Mouse (Mus musculus) lung, embryonic 15.5 days (tissue): ENCODE measurements at regions not wholly inside any gene's neighbourhood (a gene's known extent, or its start where the extent isn't known, plus 50 kb on each side); places are given as distances from the start of the nearest gene placed in this dataset.

Experiments used
- ATAC-seq: fragments of 200-750 bp; cut with Nextera tagmentation; 2 replicates; pipeline ENCODE4 v1.8.0; 2017; ENCODE audit warnings: moderate number of reproducible peaks, borderline replicate concordance; ENCODE audit not compliant: low FRiP score, low TSS enrichment; ENCODE audit errors: extremely low read depth
- H3K27ac ChIP-seq: fragments of 300-500 bp; sonication (generic); 2 replicates; pipeline ENCODE4 v1.5.1; 2015; ENCODE audit warnings: moderate library complexity, mild to moderate bottlenecking, inconsistent platforms
- H3K27me3 ChIP-seq: fragments of 300-500 bp; sonication (generic); 2 replicates; pipeline ENCODE4 v1.6.1; 2015; ENCODE audit warnings: inconsistent platforms
- H3K36me3 ChIP-seq: fragments of 300-500 bp; sonication (generic); 2 replicates; pipeline ENCODE4 v1.6.1; 2015; ENCODE audit warnings: inconsistent platforms
- H3K4me1 ChIP-seq: fragments of 300-500 bp; sonication (generic); 2 replicates; pipeline ENCODE4 v1.6.1; 2015; ENCODE audit warnings: inconsistent platforms
- H3K4me2 ChIP-seq: fragments of 300-500 bp; sonication (generic); 2 replicates; pipeline ENCODE4 v1.6.1; 2015; ENCODE audit warnings: inconsistent platforms, mild to moderate bottlenecking, moderate library complexity
- H3K4me3 ChIP-seq: fragments of 300-500 bp; sonication (generic); 2 replicates; pipeline ENCODE4 v1.5.1; 2015; ENCODE audit warnings: mild to moderate bottlenecking, inconsistent platforms
- H3K9ac ChIP-seq: fragments of 300-500 bp; sonication (generic); 2 replicates; pipeline ENCODE4 v1.6.1; 2015; ENCODE audit warnings: inconsistent platforms
- H3K9me3 ChIP-seq: fragments of 300-500 bp; sonication (generic); 2 replicates; pipeline ENCODE4 v1.6.1; 2016; ENCODE audit warnings: inconsistent platforms
- WGBS: fragments of 180-500 bp; shearing (Covaris S2); methylation state at CpG from one replicate; pipeline ENCODE4 v1.1.7; 2015; 5-methylcytosine and 5-hydroxymethylcytosine counted together

GRCm38 (mm10) chr12:59460997-59461961, 241.8 kb upstream of the Fbxo33 start:
- ATAC-seq: no peak
- no peak overlapping the region for H3K9ac ChIP-seq
- no peaks in the 10 kb centered on the region for H3K36me3 ChIP-seq
- no peaks in the 10 kb centered on the region for H3K27me3 ChIP-seq
- H3K4me1 ChIP-seq: no peaks in the 10 kb centered on the region
- H3K4me3 ChIP-seq: no peak overlapping the region
- no peak overlapping the region for H3K4me2 ChIP-seq
- H3K27ac ChIP-seq: no peak overlapping the region
- no peaks in the 10 kb centered on the region for H3K9me3 ChIP-seq
- 67% methylated on average over 10 of the region's 10 CpGs for WGBS

GRCm38 (mm10) chr12:59456175-59456851, 236.8 kb upstream of the Fbxo33 start:
- WGBS: 74% methylated on average over 5 of the region's 5 CpGs
- H3K27ac ChIP-seq: no peak overlapping the region
- H3K4me3 ChIP-seq: no peak overlapping the region
- no peaks in the 10 kb centered on the region for H3K4me1 ChIP-seq
- no peak overlapping the region for H3K9ac ChIP-seq
- no peaks in the 10 kb centered on the region for H3K36me3 ChIP-seq
- ATAC-seq: no peak
- H3K9me3 ChIP-seq: no peaks in the 10 kb centered on the region
- H3K27me3 ChIP-seq: no peaks in the 10 kb centered on the region
- H3K4me2 ChIP-seq: no peak overlapping the region

GRCm38 (mm10) chr12:59415051-59415450, 195.5 kb upstream of the Fbxo33 start:
- no peaks in the 10 kb centered on the region for H3K9me3 ChIP-seq
- no peaks in the 10 kb centered on the region for H3K36me3 ChIP-seq
- no peak for ATAC-seq

GRCm38 (mm10) chr12:59411491-59411890, 192.0 kb upstream of the Fbxo33 start:
- no peak overlapping the region for H3K27ac ChIP-seq
- H3K36me3 ChIP-seq: no peaks in the 10 kb centered on the region
- H3K4me2 ChIP-seq: no peak overlapping the region
- H3K9ac ChIP-seq: no peak overlapping the region
- no peak for ATAC-seq
- WGBS: 86% methylated on average over 1 of the region's 1 CpGs
- no peaks in the 10 kb centered on the region for H3K4me1 ChIP-seq
- no peaks in the 10 kb centered on the region for H3K9me3 ChIP-seq
- H3K27me3 ChIP-seq: no peaks in the 10 kb centered on the region
- no peak overlapping the region for H3K4me3 ChIP-seq

More at GRCm38 (mm10) chr12:59415051-59415450, 195.5 kb upstream of the Fbxo33 start:
- H3K27me3 ChIP-seq: no peaks in the 10 kb centered on the region
- H3K4me3 ChIP-seq: no peak overlapping the region
- no peak overlapping the region for H3K27ac ChIP-seq
- WGBS: 81% methylated on average over 6 of the region's 6 CpGs
- no peak overlapping the region for H3K9ac ChIP-seq
- no peak overlapping the region for H3K4me2 ChIP-seq
- no peaks in the 10 kb centered on the region for H3K4me1 ChIP-seq

- Histone ChIP-seq H3K36me3 (no peaks in the 10 kb centered on the region), H3K4me1 (no peaks in the 10 kb centered on the region), H3K4me3 (no peak overlapping the region), H3K27me3 (no peaks in the 10 kb centered on the region), H3K27ac (no peak overlapping the region), H3K9me3 (no peaks in the 10 kb centered on the region), H3K9ac (no peak overlapping the region), H3K4me2 (no peak overlapping the region)
- 91% methylated on average over 3 of the region's 3 CpGs for WGBS
- no peak for ATAC-seq
Measured at GRCm38 (mm10) chr12:59391103-59391502, 171.6 kb upstream of the Fbxo33 start.

- ATAC-seq: no peak
- no peaks in the 10 kb centered on the region for H3K9me3 ChIP-seq
Measured at GRCm38 (mm10) chr12:59382812-59383211, 163.3 kb upstream of the Fbxo33 start.

GRCm38 (mm10) chr12:59341586-59341985, 122.1 kb upstream of the Fbxo33 start:
- ATAC-seq: no peak
- H3K4me2 ChIP-seq: no peak overlapping the region
- H3K4me3 ChIP-seq: no peak overlapping the region
- 77% methylated on average over 2 of the region's 2 CpGs for WGBS
- no peak overlapping the region for H3K9ac ChIP-seq
- H3K9me3 ChIP-seq: no peaks in the 10 kb centered on the region
- no peak overlapping the region for H3K27ac ChIP-seq
- no peaks in the 10 kb centered on the region for H3K4me1 ChIP-seq
- H3K36me3 ChIP-seq: no peaks in the 10 kb centered on the region
- H3K27me3 ChIP-seq: no peaks in the 10 kb centered on the region

More at GRCm38 (mm10) chr12:59382812-59383211, 163.3 kb upstream of the Fbxo33 start:
- Histone ChIP-seq H3K9ac (no peak overlapping the region), H3K27ac (no peak overlapping the region), H3K36me3 (no peaks in the 10 kb centered on the region), H3K27me3 (no peaks in the 10 kb centered on the region), H3K4me3 (no peak overlapping the region), H3K4me2 (no peak overlapping the region), H3K4me1 (no peaks in the 10 kb centered on the region)
- 23% methylated on average over 3 of the region's 3 CpGs for WGBS

GRCm38 (mm10) chr12:59330753-59331152, 111.2 kb upstream of the Fbxo33 start:
- Histone ChIP-seq H3K27ac (no peak overlapping the region), H3K4me3 (no peak overlapping the region), H3K27me3 (no peaks in the 10 kb centered on the region), H3K9ac (no peak overlapping the region), H3K4me2 (no peak overlapping the region), H3K36me3 (no peaks in the 10 kb centered on the region), H3K9me3 (no peaks in the 10 kb centered on the region), H3K4me1 (no peaks in the 10 kb centered on the region)
- ATAC-seq: no peak
- 71% methylated on average over 2 of the region's 2 CpGs for WGBS

- Histone ChIP-seq H3K4me3 (no peak overlapping the region), H3K36me3 (no peaks in the 10 kb centered on the region), H3K27ac (no peak overlapping the region), H3K9ac (no peak overlapping the region), H3K4me1 (no peaks in the 10 kb centered on the region), H3K4me2 (no peak overlapping the region), H3K27me3 (no peaks in the 10 kb centered on the region), H3K9me3 (no peaks in the 10 kb centered on the region)
- WGBS: 64% methylated on average over 1 of the region's 1 CpGs
- ATAC-seq: no peak
Measured at GRCm38 (mm10) chr12:59312703-59313102, 93.2 kb upstream of the Fbxo33 start.

- ATAC-seq: no peak
- Histone ChIP-seq H3K9ac (no peak overlapping the region), H3K4me2 (no peak overlapping the region), H3K27me3 (no peaks in the 10 kb centered on the region), H3K4me3 (no peak overlapping the region), H3K27ac (no peak overlapping the region), H3K36me3 (no peaks in the 10 kb centered on the region), H3K9me3 (no peaks in the 10 kb centered on the region), H3K4me1 (no peaks in the 10 kb centered on the region)
- WGBS: 47% methylated on average over 1 of the region's 1 CpGs
Measured at GRCm38 (mm10) chr12:59307958-59308357, 88.4 kb upstream of the Fbxo33 start.

GRCm38 (mm10) chr12:59304522-59304921, 85.0 kb upstream of the Fbxo33 start:
- no peaks in the 10 kb centered on the region for H3K27me3 ChIP-seq
- H3K4me3 ChIP-seq: no peak overlapping the region
- no peaks in the 10 kb centered on the region for H3K9me3 ChIP-seq
- no peak for ATAC-seq
- H3K9ac ChIP-seq: no peak overlapping the region
- WGBS: 66% methylated on average over 6 of the region's 6 CpGs
- no peak overlapping the region for H3K4me2 ChIP-seq
- H3K27ac ChIP-seq: no peak overlapping the region
- no peaks in the 10 kb centered on the region for H3K36me3 ChIP-seq
- no peaks in the 10 kb centered on the region for H3K4me1 ChIP-seq
